Mouse (Mus musculus): ENCODE data around the gene D1Ertd622e.

GRCm38 (mm10) chr1:97657786-97658185 is 4.1 kb downstream of the D1Ertd622e start:
- TF ChIP-seq CEBPB (IDR thresholded peaks at IDR 0.05; ENCODE audit: insufficient read depth, poor library complexity, severe bottlenecking): no peak
- no peak for TF ChIP-seq USF1 (IDR thresholded peaks at IDR 0.05; ENCODE audit: low read depth)
- no peak for TF ChIP-seq TCF12 (IDR thresholded peaks at IDR 0.05; ENCODE audit: insufficient read depth, poor library complexity, severe bottlenecking)
- TF ChIP-seq POLR2A (IDR thresholded peaks at IDR 0.05; ENCODE audit: insufficient read length, low read depth): no peak
- no peak for TF ChIP-seq SRF (IDR thresholded peaks at IDR 0.05; ENCODE audit: control insufficient read depth, insufficient read length, low read depth)
- TF ChIP-seq MAX (IDR thresholded peaks at IDR 0.05; ENCODE audit: low read depth): no peak
- TF ChIP-seq POLR2AphosphoS2 (IDR thresholded peaks at IDR 0.05; ENCODE audit: insufficient read length, low read depth): no peak
- TF ChIP-seq E2F4 (IDR thresholded peaks at IDR 0.05; ENCODE audit: insufficient read depth): no peak
- no peak for TF ChIP-seq REST (IDR thresholded peaks at IDR 0.05; ENCODE audit: insufficient read depth, insufficient read length)
- no peak for TF ChIP-seq TCF3 (IDR thresholded peaks at IDR 0.05; ENCODE audit: insufficient read length, low read depth)
